Mouse (Mus musculus) kidney, postnatal 0 days (tissue): ENCODE results near the gene 1500009L16Rik. TPM values are rescaled to one million over a fixed set of nuclear protein-coding genes. Genes with fewer than 3 reads are reported as not detected.

Source experiments
- ATAC-seq: fragments of 200-750 bp; cut with Nextera tagmentation; replicated peaks from 2 replicates; pipeline ENCODE4 v1.8.0; 2017; ENCODE audit warnings: low read depth, moderate number of reproducible peaks, moderate TSS enrichment, moderate library complexity; ENCODE audit not compliant: low FRiP score
- DNase-seq: peaks from one replicate; pipeline ENCODE4 v3.0.0-alpha.2; 2016; ENCODE audit warnings: low spot score
- H3K27ac ChIP-seq: fragments of 300-500 bp; sonication (generic); 2 replicates; pipeline ENCODE4 v1.5.1; 2014; ENCODE audit warnings: mild to moderate bottlenecking
- H3K27me3 ChIP-seq: fragments of 300-500 bp; sonication (generic); 2 replicates; pipeline ENCODE4 v1.6.1; 2014; ENCODE audit warnings: low read length, mixed read lengths; ENCODE audit not compliant: insufficient read depth
- H3K36me3 ChIP-seq: fragments of 300-500 bp; sonication (generic); 2 replicates; pipeline ENCODE4 v1.6.1; 2014; ENCODE audit warnings: low read length, mixed read lengths; ENCODE audit not compliant: insufficient read depth
- H3K4me1 ChIP-seq: fragments of 300-500 bp; sonication (generic); replicated peaks from 2 replicates; pipeline ENCODE4 v1.6.1; 2014; ENCODE audit warnings: antibody characterized with exemption, low read length, mixed read lengths; ENCODE audit not compliant: insufficient read depth
- H3K4me2 ChIP-seq: fragments of 300-500 bp; sonication (generic); 2 replicates; pipeline ENCODE4 v1.6.1; 2014; ENCODE audit warnings: mild to moderate bottlenecking, low read length, moderate library complexity, mixed read lengths
- H3K4me3 ChIP-seq: fragments of 300-500 bp; sonication (generic); replicated peaks from 2 replicates; pipeline ENCODE4 v1.5.1; 2014; ENCODE audit warnings: low read depth, low read length
- H3K9ac ChIP-seq: fragments of 300-500 bp; sonication (generic); 2 replicates; pipeline ENCODE4 v1.6.1; 2014; ENCODE audit warnings: low read depth, low read length
- H3K9me3 ChIP-seq: fragments of 300-500 bp; sonication (generic); replicated peaks from 2 replicates; pipeline ENCODE4 v1.6.1; 2016; ENCODE audit warnings: low read length, inconsistent platforms, mixed read lengths
- CTCF ChIP-seq: IDR thresholded peaks from 2 replicates; pipeline ENCODE4 v1.5.1; 2016; ENCODE audit warnings: antibody characterized with exemption, low read depth, mild to moderate bottlenecking, moderate library complexity
- WGBS: fragments of 180-500 bp; shearing (Covaris S2); extraction: QIAGEN DNeasy Blood & Tissue Kit; methylation state at CpG from one replicate; pipeline ENCODE4 v1.1.7; 2014; 5-methylcytosine and 5-hydroxymethylcytosine counted together
- polyA plus RNA-seq: library from polyadenylated mRNA; unstranded; fragments of >200 nt; fragmentation: Nextera tagmentation; extraction: Ambion mirVana; gene quantifications from 2 replicates; pipeline ENCODE4 v1.2.1, GENCODE M21; 2015

The 1500009L16Rik gene
- polyA plus RNA-seq: 31.1 and 32.7 TPM in 2 replicates

DNA sequence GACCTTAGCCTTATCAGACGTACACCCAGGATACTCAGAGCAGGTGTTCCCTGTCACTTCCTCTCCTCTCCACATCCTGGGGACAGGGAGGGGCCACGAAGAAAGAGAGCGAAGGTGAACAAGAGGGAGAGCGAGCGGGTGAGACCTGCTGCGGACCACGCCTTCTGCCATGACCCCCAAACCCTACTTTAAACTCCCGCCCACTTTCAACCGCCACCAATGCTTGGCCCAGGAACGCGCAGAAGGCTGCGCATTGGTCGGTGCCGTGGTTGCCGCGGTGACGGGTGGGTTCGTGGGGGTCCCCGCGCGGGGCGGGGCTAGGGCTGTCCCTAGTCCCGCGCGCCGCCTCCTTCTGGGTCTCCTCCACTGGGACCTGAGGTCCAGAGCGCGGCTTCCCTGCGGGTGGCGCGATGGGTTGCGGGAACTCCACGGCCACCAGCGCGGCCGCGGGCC, at the start of gene 1500009L16Rik:
TSS of gene 1500009L16Rik (plus strand) at position 287 of the 453 bp plus-strand sequence.
- ATAC-seq (peak; percentile 94), DNase-seq (peak; percentile 90)
- no peaks in the 10 kb centered on the region for H3K36me3 ChIP-seq
- WGBS: under 1% methylated on average over 37 of the region's 37 CpGs
- H3K9me3 ChIP-seq: no peaks in the 10 kb centered on the region
- H3K4me1 ChIP-seq: no peaks in the 10 kb centered on the region
- H3K4me3 ChIP-seq: peak within 1 kb of the TSS; percentile 52
- no peak within 1 kb of the TSS for H3K27ac ChIP-seq
- TF ChIP-seq CTCF: no peak
- H3K9ac ChIP-seq: peak within 1 kb of the TSS; percentile 58
- peak within 1 kb of the TSS; percentile 88 for H3K4me2 ChIP-seq
- H3K27me3 ChIP-seq: no peaks in the 10 kb centered on the region

DNA sequence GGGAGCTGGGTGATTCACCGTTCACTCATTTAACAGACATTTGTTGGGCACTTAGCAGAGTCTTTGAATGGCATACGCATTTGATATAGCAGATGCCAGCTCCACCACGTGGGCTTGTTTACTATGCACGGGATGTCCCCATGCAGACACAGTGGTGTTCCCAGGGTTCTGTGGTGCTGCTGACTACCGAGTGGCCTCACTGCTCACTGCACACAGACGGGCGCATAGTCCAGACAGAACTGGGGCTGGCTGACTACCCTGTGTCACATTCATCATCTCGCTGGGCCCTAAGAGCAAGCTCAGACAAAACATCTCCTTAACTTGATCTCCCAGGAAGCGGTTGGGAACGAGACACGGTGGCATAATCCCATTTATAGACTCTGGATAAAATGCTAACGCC, 41.3 kb upstream of the 1500009L16Rik start:
- Histone ChIP-seq H3K4me1 (no peaks in the 10 kb centered on the region), H3K36me3 (no peaks in the 10 kb centered on the region), H3K27ac (no peak overlapping the region), H3K9ac (no peak overlapping the region), H3K27me3 (no peaks in the 10 kb centered on the region), H3K9me3 (no peaks in the 10 kb centered on the region), H3K4me2 (no peak overlapping the region), H3K4me3 (no peak overlapping the region)
- ATAC-seq: no peak
- DNase-seq: no peak
- no peak for TF ChIP-seq CTCF
- WGBS: 86% methylated on average over 12 of the region's 12 CpGs

DNA sequence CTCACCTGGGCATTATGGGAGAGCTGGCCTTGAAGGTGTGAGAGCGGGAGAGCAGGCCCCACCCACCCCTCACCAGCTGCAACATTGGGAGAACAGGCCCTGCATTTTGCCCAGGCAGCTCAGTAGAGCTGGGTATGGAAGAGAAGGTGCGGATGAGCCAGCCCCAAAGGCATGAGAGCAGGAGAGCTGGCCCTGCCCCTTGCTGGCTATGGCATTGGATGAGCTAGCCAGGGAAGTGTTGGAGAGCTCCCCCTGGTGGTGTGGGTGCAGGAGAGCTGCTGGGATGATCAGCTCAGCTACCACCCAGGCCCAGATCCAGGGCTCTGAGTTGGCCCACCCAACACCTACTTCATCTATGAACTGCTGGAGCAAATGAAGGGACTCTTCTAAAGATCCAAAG, 34.5 kb upstream of the 1500009L16Rik start:
- 78% methylated on average over 2 of the region's 2 CpGs for WGBS
- ATAC-seq: no peak
- H3K27ac ChIP-seq: no peak overlapping the region
- no peak overlapping the region for H3K4me3 ChIP-seq
- no peak for DNase-seq
- no peaks in the 10 kb centered on the region for H3K27me3 ChIP-seq
- H3K9ac ChIP-seq: no peak overlapping the region
- no peak overlapping the region for H3K4me2 ChIP-seq
- no peaks in the 10 kb centered on the region for H3K9me3 ChIP-seq
- H3K4me1 ChIP-seq: no peaks in the 10 kb centered on the region
- H3K36me3 ChIP-seq: no peaks in the 10 kb centered on the region
- TF ChIP-seq CTCF: no peak

DNA sequence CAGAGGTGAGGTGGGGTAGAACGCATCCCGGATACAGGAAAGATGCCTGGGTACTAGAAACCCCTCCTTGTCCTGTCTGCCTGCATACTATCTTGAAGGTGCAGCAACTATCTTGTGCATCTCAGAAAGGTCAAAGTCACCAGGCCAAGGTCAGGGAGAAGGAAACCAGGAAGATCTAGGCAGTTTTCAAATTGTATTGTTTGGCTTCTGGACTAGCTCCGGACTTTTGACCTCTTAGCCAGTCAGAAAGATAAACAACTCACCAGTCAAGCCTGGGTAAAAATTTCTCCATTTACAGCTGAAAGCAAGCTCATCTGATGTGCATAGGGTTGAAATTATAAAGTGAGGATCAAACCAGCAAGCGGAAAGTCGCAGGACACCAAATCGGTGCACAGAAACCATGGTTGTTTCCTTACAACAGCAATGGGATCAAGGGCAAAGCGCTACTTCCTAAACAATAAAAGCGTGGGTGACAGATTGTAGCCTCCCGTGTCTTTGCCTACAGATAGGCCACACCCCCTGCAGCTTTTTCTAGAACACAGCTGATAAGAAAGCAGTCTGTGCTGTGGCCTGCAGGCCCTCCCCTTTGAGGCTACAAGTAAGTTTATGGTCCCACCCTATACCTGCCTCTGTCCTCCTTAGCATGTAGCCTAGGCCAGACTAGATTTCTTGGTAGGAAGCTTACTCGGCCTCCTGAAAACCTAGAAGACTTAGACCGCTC, 30.3 kb upstream of the 1500009L16Rik start:
- no peak overlapping the region for H3K4me3 ChIP-seq
- H3K9ac ChIP-seq: no peak overlapping the region
- H3K27ac ChIP-seq: no peak overlapping the region
- TF ChIP-seq CTCF: no peak
- ATAC-seq (no peak), DNase-seq (no peak)
- no peaks in the 10 kb centered on the region for H3K27me3 ChIP-seq
- H3K9me3 ChIP-seq: no peaks in the 10 kb centered on the region
- no peak overlapping the region for H3K4me2 ChIP-seq
- WGBS: 71% methylated on average over 11 of the region's 11 CpGs
- no peaks in the 10 kb centered on the region for H3K36me3 ChIP-seq
- H3K4me1 ChIP-seq: no peaks in the 10 kb centered on the region

DNA sequence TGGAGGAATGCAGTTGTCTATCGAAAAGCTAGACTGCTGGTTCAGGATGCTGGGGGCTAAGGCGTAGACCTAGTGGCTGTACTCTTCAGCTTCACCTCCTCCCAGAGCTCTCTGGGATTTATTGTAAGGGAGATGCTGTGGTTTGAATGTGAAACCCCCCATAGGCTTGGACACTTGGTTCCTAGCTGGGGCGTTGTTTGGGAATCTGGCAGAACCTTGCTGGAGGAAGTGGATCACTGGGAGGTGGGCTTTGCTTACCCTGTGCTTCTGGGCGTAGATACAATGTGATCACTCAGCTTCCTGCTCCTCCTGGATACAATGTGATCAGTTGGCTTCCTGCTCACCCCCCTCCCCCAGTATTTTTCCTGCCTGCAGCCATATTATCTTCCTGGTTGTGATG, 26.4 kb upstream of the 1500009L16Rik start:
- no peak for TF ChIP-seq CTCF
- ATAC-seq (no peak), DNase-seq (no peak)
- H3K27ac ChIP-seq: no peak overlapping the region
- WGBS: 79% methylated on average over 4 of the region's 4 CpGs
- no peak overlapping the region for H3K4me2 ChIP-seq
- H3K27me3 ChIP-seq: no peaks in the 10 kb centered on the region
- H3K4me3 ChIP-seq: no peak overlapping the region
- no peaks in the 10 kb centered on the region for H3K36me3 ChIP-seq
- no peak overlapping the region for H3K9ac ChIP-seq
- no peaks in the 10 kb centered on the region for H3K9me3 ChIP-seq
- H3K4me1 ChIP-seq: no peaks in the 10 kb centered on the region

DNA sequence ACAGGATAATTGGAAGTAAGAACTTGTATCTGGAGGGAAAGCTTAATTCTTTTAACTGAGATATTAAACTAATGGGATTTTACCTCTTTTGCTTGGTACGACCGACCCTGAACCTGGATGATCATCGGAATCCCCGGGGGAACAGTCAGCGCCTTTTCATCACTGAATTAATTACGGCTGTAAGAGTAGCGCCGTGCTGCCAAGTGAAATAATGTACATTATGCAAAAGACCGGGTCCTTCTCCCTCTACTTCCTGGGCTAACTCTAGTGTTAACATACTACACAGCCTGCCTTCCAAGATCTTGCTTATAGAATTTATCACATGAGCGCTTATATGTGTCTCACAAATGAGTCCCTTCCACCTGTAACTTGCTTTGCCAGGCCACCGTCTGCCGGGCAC, 16.0 kb upstream of the 1500009L16Rik start:
- Histone ChIP-seq H3K9me3 (no peaks in the 10 kb centered on the region), H3K4me2 (no peak overlapping the region), H3K4me3 (no peak overlapping the region), H3K9ac (no peak overlapping the region), H3K27me3 (no peaks in the 10 kb centered on the region), H3K36me3 (no peaks in the 10 kb centered on the region), H3K4me1 (no peaks in the 10 kb centered on the region), H3K27ac (no peak overlapping the region)
- no peak for TF ChIP-seq CTCF
- DNase-seq (no peak), ATAC-seq (no peak)
- 84% methylated on average over 12 of the region's 12 CpGs for WGBS
